Mouse (Mus musculus): ENCODE results near the gene Mrpl42. TPM values are rescaled to one million over a fixed set of nuclear protein-coding genes. Genes with fewer than 3 reads are reported as not detected.

The Mrpl42 gene
- polyA plus RNA-seq, 1 experiment, result 107 TPM

GRCm38 (mm10) chr10:95494268-95494667 is 7.5 kb downstream of the Mrpl42 start:
- H3K36me3 ChIP-seq (ENCODE audit: control insufficient read depth, insufficient read depth, low read length), result peaks cover 45% of the 10 kb centered on the region
- H3K27me3 ChIP-seq (ENCODE audit: control insufficient read depth, insufficient read depth, low read length), result no peaks in the 10 kb centered on the region
- 97% methylated on average over 5 of the region's 5 CpGs for WGBS
- no peak overlapping the region for H3K4me3 ChIP-seq (ENCODE audit: control insufficient read depth, insufficient read depth, low read length)
- TF ChIP-seq CTCF (IDR thresholded peaks at IDR 0.05; ENCODE audit: borderline replicate concordance, control insufficient read depth, extremely low read depth, insufficient read depth, low read length, poor library complexity) (no peak), POLR2A (IDR thresholded peaks at IDR 0.05; ENCODE audit: control insufficient read depth, extremely low read depth, insufficient read depth, low read length, poor library complexity) (no peak)
- no peak overlapping the region for H3K27ac ChIP-seq (ENCODE audit: control insufficient read depth, insufficient read depth, low read length)
- DNase-seq, result no peak
- no peaks in the 10 kb centered on the region for H3K4me1 ChIP-seq (replicated peaks; ENCODE audit: control insufficient read depth, insufficient read depth, low read length)

GRCm38 (mm10) chr10:95489653-95490052 is 12.1 kb downstream of the Mrpl42 start:
- no peak overlapping the region for H3K27ac ChIP-seq (ENCODE audit: control insufficient read depth, insufficient read depth, low read length)
- H3K36me3 ChIP-seq (ENCODE audit: control insufficient read depth, insufficient read depth, low read length), result peaks cover 72% of the 10 kb centered on the region
- 75% methylated on average over 2 of the region's 2 CpGs for WGBS
- H3K4me1 ChIP-seq (replicated peaks; ENCODE audit: control insufficient read depth, insufficient read depth, low read length), result no peaks in the 10 kb centered on the region
- peak; percentile 12 for DNase-seq
- TF ChIP-seq POLR2A (IDR thresholded peaks at IDR 0.05; ENCODE audit: control insufficient read depth, extremely low read depth, insufficient read depth, low read length, poor library complexity) (no peak), CTCF (IDR thresholded peaks at IDR 0.05; ENCODE audit: borderline replicate concordance, control insufficient read depth, extremely low read depth, insufficient read depth, low read length, poor library complexity) (no peak)
- H3K4me3 ChIP-seq (ENCODE audit: control insufficient read depth, insufficient read depth, low read length), result no peak overlapping the region
- H3K27me3 ChIP-seq (ENCODE audit: control insufficient read depth, insufficient read depth, low read length), result no peaks in the 10 kb centered on the region

- DNase-seq, result no peak
- Histone ChIP-seq H3K27me3 (ENCODE audit: control insufficient read depth, insufficient read depth, low read length) (no peaks in the 10 kb centered on the region), H3K4me1 (replicated peaks; ENCODE audit: control insufficient read depth, insufficient read depth, low read length) (no peaks in the 10 kb centered on the region), H3K27ac (ENCODE audit: control insufficient read depth, insufficient read depth, low read length) (no peak overlapping the region), H3K4me3 (ENCODE audit: control insufficient read depth, insufficient read depth, low read length) (no peak overlapping the region), H3K36me3 (ENCODE audit: control insufficient read depth, insufficient read depth, low read length) (peaks cover 8% of the 10 kb centered on the region; the same call in 1 of the 2 replicates)
- TF ChIP-seq CTCF (IDR thresholded peaks at IDR 0.05; ENCODE audit: borderline replicate concordance, control insufficient read depth, extremely low read depth, insufficient read depth, low read length, poor library complexity) (no peak), POLR2A (IDR thresholded peaks at IDR 0.05; ENCODE audit: control insufficient read depth, extremely low read depth, insufficient read depth, low read length, poor library complexity) (no peak)
- 93% methylated on average over 11 of the region's 11 CpGs for WGBS
These were observed 24.2 kb downstream of the Mrpl42 start for GRCm38 (mm10) chr10:95477516-95477915.

GRCm38 (mm10) chr10:95475923-95476322 is 25.8 kb downstream of the Mrpl42 start:
- TF ChIP-seq POLR2A (IDR thresholded peaks at IDR 0.05; ENCODE audit: control insufficient read depth, extremely low read depth, insufficient read depth, low read length, poor library complexity) (no peak), CTCF (IDR thresholded peaks at IDR 0.05; ENCODE audit: borderline replicate concordance, control insufficient read depth, extremely low read depth, insufficient read depth, low read length, poor library complexity) (peak; percentile 83; the same call in 1 of the 2 replicates)
- Histone ChIP-seq H3K27me3 (ENCODE audit: control insufficient read depth, insufficient read depth, low read length) (no peaks in the 10 kb centered on the region), H3K4me3 (ENCODE audit: control insufficient read depth, insufficient read depth, low read length) (no peak overlapping the region), H3K4me1 (replicated peaks; ENCODE audit: control insufficient read depth, insufficient read depth, low read length) (no peaks in the 10 kb centered on the region), H3K27ac (ENCODE audit: control insufficient read depth, insufficient read depth, low read length) (no peak overlapping the region), H3K36me3 (ENCODE audit: control insufficient read depth, insufficient read depth, low read length) (peaks cover 8% of the 10 kb centered on the region; the same call in 1 of the 2 replicates)
- 14% methylated on average over 10 of the region's 10 CpGs for WGBS
- DNase-seq, result peak; percentile 82

- no peak for DNase-seq
- H3K27ac ChIP-seq (ENCODE audit: control insufficient read depth, insufficient read depth, low read length), result no peak overlapping the region
- WGBS, result 94% methylated on average over 11 of the region's 11 CpGs
- H3K27me3 ChIP-seq (ENCODE audit: control insufficient read depth, insufficient read depth, low read length), result no peaks in the 10 kb centered on the region
- TF ChIP-seq POLR2A (IDR thresholded peaks at IDR 0.05; ENCODE audit: control insufficient read depth, extremely low read depth, insufficient read depth, low read length, poor library complexity), result no peak
- no peak for TF ChIP-seq CTCF (IDR thresholded peaks at IDR 0.05; ENCODE audit: borderline replicate concordance, control insufficient read depth, extremely low read depth, insufficient read depth, low read length, poor library complexity)
- H3K4me3 ChIP-seq (ENCODE audit: control insufficient read depth, insufficient read depth, low read length), result no peak overlapping the region
- no peaks in the 10 kb centered on the region for H3K36me3 ChIP-seq (ENCODE audit: control insufficient read depth, insufficient read depth, low read length)
- no peaks in the 10 kb centered on the region for H3K4me1 ChIP-seq (replicated peaks; ENCODE audit: control insufficient read depth, insufficient read depth, low read length)
These were observed 29.7 kb downstream of the Mrpl42 start for GRCm38 (mm10) chr10:95471889-95472547.

GRCm38 (mm10) chr10:95471186-95471585 is 30.6 kb downstream of the Mrpl42 start:
- H3K36me3 ChIP-seq (ENCODE audit: control insufficient read depth, insufficient read depth, low read length), result no peaks in the 10 kb centered on the region
- H3K4me1 ChIP-seq (replicated peaks; ENCODE audit: control insufficient read depth, insufficient read depth, low read length), result no peaks in the 10 kb centered on the region; the same call in 1 of the 2 replicates
- TF ChIP-seq CTCF (IDR thresholded peaks at IDR 0.05; ENCODE audit: borderline replicate concordance, control insufficient read depth, extremely low read depth, insufficient read depth, low read length, poor library complexity) (no peak), POLR2A (IDR thresholded peaks at IDR 0.05; ENCODE audit: control insufficient read depth, extremely low read depth, insufficient read depth, low read length, poor library complexity) (no peak)
- WGBS, result 82% methylated on average over 3 of the region's 3 CpGs
- DNase-seq, result no peak
- no peak overlapping the region for H3K4me3 ChIP-seq (ENCODE audit: control insufficient read depth, insufficient read depth, low read length)
- no peak overlapping the region for H3K27ac ChIP-seq (ENCODE audit: control insufficient read depth, insufficient read depth, low read length)
- H3K27me3 ChIP-seq (ENCODE audit: control insufficient read depth, insufficient read depth, low read length), result no peaks in the 10 kb centered on the region

Data from thymus, adult 2 months (tissue).